Mouse (Mus musculus) c-Kit-positive CD71-positive TER-119-negative erythroid progenitor cells, embryonic 14.5 days (primary cell): ENCODE results near the gene Ndufa5.

Experiments
- DNase-seq: peaks from one replicate; pipeline ENCODE4 v3.0.0-alpha.2; 2013; ENCODE audit warnings: low read depth

Ndufa5 gene

GRCm38 (mm10) chr6:24525705-24526104 is 2.1 kb downstream of the Ndufa5 start:
- no peak for DNase-seq

DNA sequence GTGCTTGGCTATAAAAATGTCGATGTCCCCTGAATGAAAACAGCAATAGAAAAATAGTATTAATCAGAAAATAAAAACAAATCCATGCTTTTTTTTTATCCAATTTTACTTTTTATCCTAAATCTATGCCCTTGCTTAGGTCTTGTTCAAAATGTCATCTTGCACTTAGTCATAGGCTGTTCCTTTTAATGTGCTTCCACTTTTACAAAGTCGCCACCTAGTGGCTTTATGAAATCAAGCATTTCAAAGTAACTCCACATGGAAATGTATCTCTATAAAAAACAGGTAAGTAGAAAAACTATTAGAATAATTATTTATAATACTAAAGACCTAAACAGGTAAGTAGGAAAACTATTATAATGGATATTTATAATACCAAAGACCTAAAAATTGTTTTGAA is 11.6 kb downstream of the Ndufa5 start:
- DNase-seq, result no peak

- DNase-seq, result no peak
Observed at GRCm38 (mm10) chr6:24514552-24515284, 13.1 kb downstream of the Ndufa5 start, which contains the start of gene Iqub. Gene Iqub, minus strand, starts transcription at chr6:24515067.

DNA sequence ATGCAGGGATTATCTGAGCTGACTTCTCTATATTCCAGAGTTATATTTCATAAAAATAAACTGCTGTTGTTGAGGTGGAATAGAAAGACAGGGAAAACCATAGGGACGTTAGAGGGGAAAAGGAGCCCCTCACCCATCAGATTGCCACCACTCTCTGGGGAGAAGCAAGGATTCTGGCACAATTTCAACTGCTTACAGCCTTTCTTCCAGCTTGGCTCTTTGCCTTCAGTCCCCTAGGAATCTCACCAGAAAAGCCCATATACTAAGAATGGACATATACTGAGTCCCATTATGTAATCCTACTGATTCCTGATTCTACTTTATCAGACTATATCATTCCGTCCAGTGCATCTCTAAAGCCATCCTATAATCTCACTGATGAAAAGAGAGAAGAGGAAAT is 23.7 kb downstream of the Ndufa5 start:
- DNase-seq, result no peak

GRCm38 (mm10) chr6:24490341-24490740 is 37.5 kb downstream of the Ndufa5 start:
- no peak for DNase-seq

DNA sequence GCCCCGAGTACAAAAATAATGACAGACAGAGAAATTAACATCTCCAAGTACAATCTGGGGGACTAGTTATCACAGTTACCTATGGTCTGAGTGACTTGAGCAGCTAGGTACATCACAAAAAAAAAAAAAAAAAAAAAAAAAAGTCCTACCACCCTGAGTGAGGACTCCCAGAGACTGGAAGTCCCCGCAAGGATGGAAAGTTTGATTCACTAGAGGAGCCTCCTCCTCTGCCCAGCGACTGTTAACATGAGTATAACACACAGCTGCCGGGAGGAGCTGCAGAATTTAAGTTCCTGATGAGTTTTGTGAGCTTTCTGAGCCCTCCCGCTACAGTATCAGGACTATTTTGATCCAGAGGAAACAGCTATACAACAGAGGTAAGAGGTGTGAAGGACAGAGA is 41.3 kb downstream of the Ndufa5 start:
- no peak for DNase-seq

- DNase-seq, result no peak
Observed at GRCm38 (mm10) chr6:24470571-24471132, 57.2 kb downstream of the Ndufa5 start.

- no peak for DNase-seq
Observed at GRCm38 (mm10) chr6:24470135-24470534, 57.7 kb downstream of the Ndufa5 start.
